Mouse (Mus musculus) liver, postnatal 0 days (tissue): ENCODE results near the gene Pank1.

Experiments
- CTCF ChIP-seq: sonication (generic); IDR thresholded peaks from 2 replicates; pipeline ENCODE4 v1.5.1; 2016; ENCODE audit warnings: antibody characterized with exemption, low read depth
- EP300 ChIP-seq: IDR thresholded peaks from 2 replicates; pipeline ENCODE4 v1.6.1; 2016; ENCODE audit warnings: antibody characterized with exemption, low read depth, mild to moderate bottlenecking

DNA sequence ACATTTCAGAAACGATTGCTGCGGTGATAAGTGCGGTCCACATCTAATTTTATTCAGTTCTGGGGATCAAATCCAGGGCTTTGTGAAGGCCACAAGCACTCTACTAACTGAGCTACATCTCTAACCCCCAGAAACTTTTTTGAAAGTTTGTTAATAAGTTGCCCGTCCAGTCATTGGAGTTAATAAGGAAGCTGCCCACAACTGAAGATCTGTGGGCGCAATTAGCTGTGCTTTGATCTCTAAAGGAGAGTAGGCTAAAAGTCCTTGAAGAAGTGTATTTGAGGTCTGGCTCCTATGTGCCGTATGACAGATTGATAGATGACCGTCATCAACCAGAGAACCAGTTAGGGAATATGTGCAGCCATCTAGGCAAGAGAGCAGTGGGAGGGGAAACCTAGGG, 22.0 kb upstream of the Pank1 start:
- TF ChIP-seq EP300 (no peak), CTCF (no peak)
